Mouse (Mus musculus): ENCODE data around the gene Slc2a4.
A peak's percentile ranks its signal among the peaks of the same experiment; 100 is the strongest.
"Not testable (repeated sequence)": the region's sequence is repeated elsewhere in the genome, so short reads cannot be mapped to it uniquely, and the experiment has no call there.

Gene Slc2a4

GRCm38 (mm10) chr11:69970775-69971174 lies 22.8 kb upstream of the Slc2a4 start:
- no peak for DNase-seq (ENCODE audit: low spot score in 2 of 2)

- DNase-seq (ENCODE audit: low spot score in 2 of 2) = no peak
Observed at GRCm38 (mm10) chr11:69970222-69970621, 22.2 kb upstream of the Slc2a4 start.

DNA sequence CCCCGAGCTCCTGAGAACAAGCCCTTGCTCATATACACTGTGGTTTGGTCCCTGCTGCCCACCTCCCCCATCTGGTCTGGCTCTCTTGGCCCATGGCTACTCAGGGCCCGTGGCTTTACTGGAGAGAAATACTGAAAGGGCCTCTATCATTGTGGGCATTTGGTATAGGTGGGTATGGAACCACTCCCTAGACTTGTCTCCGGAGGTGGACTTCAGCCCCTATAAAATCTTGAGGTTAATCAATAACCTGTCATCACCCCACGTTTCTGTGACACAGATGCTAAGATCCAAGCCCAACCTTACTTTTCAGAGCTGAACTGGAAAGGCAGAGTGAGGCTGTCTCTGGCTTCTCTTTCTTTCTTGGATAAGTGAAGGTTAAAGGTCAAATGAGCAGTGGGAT lies 20.8 kb upstream of the Slc2a4 start:
- no peak for DNase-seq (ENCODE audit: low spot score in 2 of 2)

GRCm38 (mm10) chr11:69966860-69967517 lies 19.0 kb upstream of the Slc2a4 start:
- DNase-seq (ENCODE audit: low spot score in 2 of 2) = no peak

- no peak for DNase-seq (ENCODE audit: low spot score in 2 of 2)
Observed at GRCm38 (mm10) chr11:69966006-69966859, 18.2 kb upstream of the Slc2a4 start.

DNA sequence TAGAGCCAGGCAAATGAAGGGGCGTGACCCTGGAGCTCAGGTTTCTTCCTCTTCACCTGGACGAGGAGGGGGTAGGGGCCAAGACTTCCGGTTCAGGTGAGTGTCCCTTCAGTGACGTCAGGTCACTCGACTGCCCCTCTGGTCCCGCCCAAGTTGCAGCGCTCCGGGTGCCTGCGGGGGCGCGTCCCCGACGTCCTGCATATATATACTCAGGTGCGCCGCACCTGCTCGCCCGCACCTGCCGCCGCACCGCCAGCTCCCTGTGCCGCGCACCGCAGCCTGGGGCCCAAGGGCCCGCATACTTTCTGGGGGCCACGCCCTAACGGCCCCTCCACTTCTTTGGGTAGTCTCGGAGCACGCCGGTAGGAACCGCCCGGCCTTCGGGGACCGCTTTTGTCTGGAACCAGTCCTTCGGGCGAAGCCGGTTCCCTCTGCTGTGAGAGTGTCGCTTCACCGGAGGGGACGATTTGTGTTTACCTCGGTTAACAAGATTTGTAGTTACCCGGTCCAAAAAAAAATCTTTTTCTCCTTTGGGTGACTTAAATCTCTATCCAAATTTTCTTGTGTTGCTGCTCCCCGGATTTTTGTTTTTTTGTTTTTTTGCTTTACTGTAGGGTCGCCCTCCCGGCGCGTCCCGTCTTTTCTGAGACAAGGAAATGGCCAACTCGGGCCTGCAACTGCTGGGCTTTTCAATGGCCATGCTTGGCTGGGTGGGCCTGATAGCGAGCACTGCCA lies 17.4 kb upstream of the Slc2a4 start:
- DNase-seq (ENCODE audit: low spot score in 2 of 2) = no peak

- no peak for DNase-seq (ENCODE audit: low spot score in 2 of 2)
Observed at GRCm38 (mm10) chr11:69964650-69965270, 16.8 kb upstream of the Slc2a4 start, which contains the start of gene Cldn7. Cldn7 (plus strand) TSS chr11:69964779.

DNA sequence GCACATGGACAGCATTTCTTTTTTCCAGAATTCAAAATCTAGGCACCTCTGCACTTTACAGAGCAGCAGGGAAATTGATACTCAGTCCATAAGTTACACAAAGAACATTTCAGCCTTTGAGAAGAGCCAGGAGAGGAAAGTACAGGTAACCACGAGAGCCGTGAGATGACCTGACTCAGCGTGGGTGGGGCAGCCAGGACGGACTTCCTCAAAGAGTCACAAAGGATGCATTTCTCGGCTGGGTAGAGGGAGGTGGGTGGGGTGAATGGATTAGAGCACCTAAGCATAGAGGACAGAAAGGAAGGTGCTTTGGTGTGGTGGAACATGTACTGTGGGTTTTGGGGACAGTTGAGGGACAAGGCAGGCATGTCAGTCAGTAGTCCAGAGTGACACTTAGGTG lies 13.9 kb upstream of the Slc2a4 start:
- DNase-seq (ENCODE audit: low spot score in 2 of 2) = no peak

DNA sequence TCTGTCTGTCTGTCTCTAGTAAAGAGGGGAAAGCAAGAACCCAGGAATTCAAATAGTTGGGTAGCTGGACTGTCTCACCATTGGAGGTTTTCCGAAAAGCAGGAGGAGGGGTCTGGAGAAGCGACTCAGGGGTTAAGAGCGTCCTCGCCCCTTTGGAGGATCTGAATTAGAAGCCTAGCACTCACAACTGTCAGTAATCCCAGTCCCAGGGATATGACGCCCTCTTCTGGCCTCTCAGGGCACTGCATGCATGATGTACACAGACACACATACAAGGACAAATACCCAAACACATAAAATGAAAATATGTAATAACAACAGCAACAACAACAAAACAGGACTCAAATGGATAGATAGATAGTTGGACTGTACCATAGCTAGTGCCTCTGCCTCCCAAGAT lies 12.6 kb upstream of the Slc2a4 start:
- no peak for DNase-seq (ENCODE audit: low spot score in 2 of 2)

DNA sequence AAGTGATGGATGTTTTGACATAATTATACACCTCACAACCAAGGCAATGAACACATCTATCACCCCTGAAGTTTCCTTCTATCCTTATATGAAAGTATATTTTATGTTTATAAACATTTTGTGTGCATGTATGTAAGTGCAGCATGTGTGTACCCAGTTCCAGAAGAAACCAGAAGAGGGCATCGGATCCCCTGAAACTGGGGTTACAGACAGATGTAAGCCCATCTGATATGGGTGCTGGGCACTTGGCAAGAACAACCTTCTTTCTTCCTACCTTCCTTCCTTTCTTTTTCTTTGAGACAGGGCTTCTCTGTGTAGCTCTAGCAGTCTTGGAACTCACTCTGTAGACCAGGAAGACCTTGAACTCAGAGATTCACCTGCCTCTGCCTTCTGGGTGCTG lies 8.2 kb upstream of the Slc2a4 start:
- no peak for DNase-seq (ENCODE audit: low spot score in 2 of 2)

DNA sequence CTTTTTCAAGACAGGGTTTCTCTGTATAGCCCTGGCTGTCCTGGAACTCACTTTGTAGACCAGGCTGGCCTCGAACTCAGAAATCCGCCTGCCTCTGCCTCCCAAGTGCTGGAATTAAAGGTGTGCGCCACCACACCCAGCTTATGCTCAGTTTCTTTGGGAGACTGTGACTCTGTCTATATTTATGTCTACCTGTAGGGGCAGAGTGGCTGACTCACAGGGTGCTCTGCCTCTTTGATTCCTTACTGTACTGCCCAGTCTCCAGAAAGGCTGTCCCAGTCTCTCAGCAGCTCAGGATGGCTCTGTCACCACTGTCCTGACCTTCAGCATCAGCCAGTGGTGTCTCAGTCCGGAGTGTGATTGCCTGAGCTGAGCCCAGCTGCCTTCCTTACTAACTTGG lies 7.6 kb upstream of the Slc2a4 start:
- DNase-seq (ENCODE audit: low spot score in 2 of 2) = not testable (repeated sequence)

- DNase-seq (ENCODE audit: low spot score in 2 of 2) = no peak
Observed at GRCm38 (mm10) chr11:69953267-69953915, 5.4 kb upstream of the Slc2a4 start.

DNA sequence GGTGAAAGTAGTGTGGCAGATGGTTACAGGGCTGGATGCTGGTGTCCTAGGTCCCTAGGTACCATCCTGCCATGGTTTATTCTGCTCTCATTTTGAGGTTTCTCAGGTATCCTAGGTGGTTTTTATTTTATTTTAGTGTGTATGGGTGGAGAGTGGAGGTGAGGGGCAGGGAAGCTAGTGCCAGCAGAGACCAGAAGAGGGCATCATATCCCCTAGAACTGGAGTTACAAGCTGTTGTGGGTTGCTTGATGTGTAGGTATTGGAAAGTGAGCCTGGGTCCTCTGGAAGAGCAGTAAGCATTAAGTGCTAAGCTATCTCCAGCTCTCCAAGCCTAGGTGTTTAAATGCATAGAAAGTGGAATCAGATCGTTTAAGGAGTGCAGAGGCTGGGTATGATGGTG lies 4.3 kb upstream of the Slc2a4 start:
- DNase-seq (ENCODE audit: low spot score in 2 of 2) = no peak

DNA sequence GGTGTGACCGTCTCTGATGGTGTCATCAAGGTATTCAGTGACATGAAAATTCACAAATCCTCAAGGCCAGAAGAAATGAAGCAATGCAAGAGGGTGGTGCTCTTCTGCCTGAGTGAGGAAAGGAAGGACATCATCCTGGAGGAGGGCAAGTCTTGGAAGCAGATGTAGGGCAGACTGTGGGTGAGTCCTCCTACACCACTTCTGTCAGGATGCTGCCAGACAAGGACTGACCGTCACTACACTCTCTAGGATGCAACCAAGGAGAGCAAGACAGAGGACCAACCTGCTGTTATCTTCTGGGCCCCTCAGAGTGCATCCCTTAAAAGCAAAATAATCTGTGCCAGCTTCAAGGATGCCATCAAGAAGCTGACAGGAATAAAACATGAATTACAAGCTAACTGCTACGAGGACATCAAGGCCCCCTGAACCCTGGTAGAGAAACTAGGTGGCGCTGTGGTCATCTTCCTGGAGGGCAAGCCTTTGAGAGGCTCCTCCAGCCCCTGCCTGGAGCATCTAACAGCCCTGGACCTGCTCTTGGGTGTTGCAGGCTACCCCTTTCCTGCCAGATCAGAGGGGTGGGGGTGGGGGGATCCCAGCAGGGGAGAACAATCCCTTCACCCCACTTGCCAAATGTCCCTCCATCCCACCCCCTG lies 2.9 kb upstream of the Slc2a4 start:
- DNase-seq (ENCODE audit: low spot score in 2 of 2) = no peak

- peak; percentile 63 to 84 for DNase-seq (ENCODE audit: low spot score in 2 of 2)
Observed at GRCm38 (mm10) chr11:69948763-69949150, 769 bp upstream of the Slc2a4 start.

DNA sequence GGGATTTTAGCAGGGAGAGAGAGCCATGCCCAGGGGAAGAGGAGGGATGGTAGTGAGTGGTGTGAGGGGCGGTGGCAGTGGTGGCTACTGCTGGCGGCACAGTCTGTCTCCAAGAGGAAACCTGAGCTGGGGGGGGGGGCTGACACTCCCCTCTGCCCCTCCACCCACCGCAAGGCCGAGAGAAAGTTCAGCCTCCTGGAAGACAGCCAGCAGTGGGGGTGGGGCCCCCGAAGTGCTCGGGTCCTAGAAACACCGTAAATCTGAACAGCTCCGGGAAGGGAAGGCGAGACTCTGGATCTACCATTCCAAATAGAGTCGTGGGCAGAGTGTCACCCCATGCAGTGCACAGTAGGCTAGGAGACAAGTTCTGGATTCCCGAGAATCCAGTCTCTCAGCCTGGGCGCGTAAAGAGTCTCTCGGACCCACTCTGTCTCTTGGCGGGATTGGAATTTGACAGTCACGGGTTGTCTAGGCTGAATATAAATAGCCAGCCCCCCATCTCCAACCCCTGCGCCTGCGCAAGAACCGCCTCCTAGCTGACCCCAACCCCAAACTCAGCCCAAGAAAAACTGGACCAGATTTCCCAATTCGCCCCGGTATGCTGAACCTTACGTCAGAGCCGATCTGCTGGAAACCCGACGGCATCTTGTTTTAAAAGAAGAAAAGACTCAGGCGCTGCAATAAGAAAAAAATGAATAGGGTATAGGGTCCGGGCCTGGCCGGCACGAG lies 487 bp downstream of the Slc2a4 start:
- DNase-seq (ENCODE audit: low spot score in 2 of 2) = no peak

- DNase-seq (ENCODE audit: low spot score in 2 of 2) = no peak
Observed at GRCm38 (mm10) chr11:69945997-69946891, 1.7 kb downstream of the Slc2a4 start.

DNA sequence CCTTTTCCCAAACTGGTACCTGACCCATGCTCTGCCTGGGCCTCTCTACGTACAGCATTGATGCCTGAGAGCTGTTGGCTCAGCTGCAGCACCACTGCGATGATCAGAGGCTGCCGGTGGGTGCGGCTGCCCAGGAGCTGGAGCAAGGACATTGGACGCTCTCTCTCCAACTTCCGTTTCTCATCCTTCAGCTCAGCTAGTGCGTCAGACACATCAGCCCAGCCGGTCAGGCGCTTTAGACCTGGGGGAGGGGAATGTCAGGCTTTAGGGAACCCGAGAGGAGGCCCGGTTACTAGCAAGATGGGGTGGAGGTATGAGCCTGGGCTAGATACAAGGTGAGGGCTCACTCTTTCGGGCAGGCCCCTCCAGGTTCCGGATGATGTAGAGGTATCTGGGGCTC lies 2.8 kb downstream of the Slc2a4 start:
- DNase-seq (ENCODE audit: low spot score in 2 of 2) = no peak

DNA sequence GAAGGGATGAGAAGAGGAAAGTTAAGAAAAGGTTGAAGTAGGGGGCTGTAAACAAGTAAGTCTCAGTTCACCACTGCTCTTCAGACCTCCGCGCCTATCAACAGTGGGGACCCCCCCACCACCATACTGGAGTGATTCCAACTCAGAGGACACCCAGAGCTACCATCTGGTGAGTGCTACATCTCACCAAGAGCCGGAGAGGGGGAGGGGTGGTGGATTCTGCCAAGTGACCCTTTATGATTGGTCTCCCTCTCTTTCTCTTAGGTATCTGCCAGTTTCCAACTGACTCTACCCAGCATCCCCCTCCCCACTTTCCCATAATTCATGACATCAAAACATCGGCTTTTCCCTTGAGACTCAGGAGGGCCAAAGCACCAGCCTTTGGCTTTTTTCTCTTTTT lies 7.0 kb downstream of the Slc2a4 start:
- DNase-seq (ENCODE audit: low spot score in 2 of 2) = no peak

All from frontal cortex, postnatal 36 days (tissue).